32 mouse cellular contexts compared by ENCODE assay signal in genomic region chr5:24492546-24493285, GRCm38 (mm10). TPM values are rescaled to one million over a fixed set of nuclear protein-coding genes. Genes with fewer than 3 reads are reported as not detected.
A peak's percentile ranks its signal among the peaks of the same experiment; 100 is the strongest.
DNase-seq lines count a peak whose midpoint lies in the region; ATAC-seq and TF ChIP-seq lines count a peak whose summit lies in the region.
"Had no signal": no experiment of that assay in that cellular context is flagged by ENCODE, and none has a peak within 500 bp of the region (broad histone marks: within the 10 kb centered on the region; RNA-seq: fewer than 3 reads in every experiment).

No protein-coding gene starts in this region.

- DNase-seq in cerebellum, adult 9-11 months = peak; percentile 21
- peak; percentile 40 for DNase-seq in lung, adult 2 months
- peak; percentile 49 for DNase-seq in lung, postnatal 10 days
- DNase-seq in lung, postnatal 36 days = peak; percentile 62
- DNase-seq in layer of hippocampus, adult 2 months (ENCODE audit: low spot score in 2 of 2) = no peak
- no peak for DNase-seq in left cerebral cortex, postnatal 4 days
- DNase-seq in right cerebral cortex, postnatal 25 days = no peak
- DNase-seq: adrenal gland, adult 8-10 months; adrenal gland, postnatal 25 days; cerebellum, adult 8-10 months; cerebellum, postnatal 25 days; embryo, embryonic 11 days; gastrocnemius, postnatal 10 days; gastrocnemius, postnatal 36 days; heart, adult 2 months; heart, postnatal 14 days; heart, postnatal 4 days had no signal

- H3K4me1 ChIP-seq in lung, adult 2 months (ENCODE audit: control insufficient read depth, insufficient read depth, low read length) = peaks cover 4% of the 10 kb centered on the region; the same call in 1 of the 2 replicates
- H3K4me1 ChIP-seq: heart, embryonic 13.5 days had no signal

- TF ChIP-seq POLR2A in lung, adult 2 months (IDR thresholded peaks at IDR 0.05; ENCODE audit: borderline replicate concordance, extremely low read depth, low read depth, low read length) = no peak

- WGBS in lung, adult 2 months = 59% methylated on average over 16 of the region's 16 CpGs

- intact Hi-C loops in left cerebral cortex, postnatal 4 days (cut with DNase I) = no loop called here

- no peak for TF ChIP-seq CTCF in lung, adult 2 months (IDR thresholded peaks at IDR 0.05; ENCODE audit: insufficient read depth, low read length)
- no peak for TF ChIP-seq CTCF in layer of hippocampus, adult 2 months (conservative IDR thresholded peaks at IDR 0.05)

- no peak overlapping the region for H3K4me3 ChIP-seq in lung, adult 2 months (replicated peaks; ENCODE audit: extremely low read depth, low read depth, low read length)
- H3K4me3 ChIP-seq in layer of hippocampus, adult 2 months = no peak overlapping the region
- H3K4me3 ChIP-seq: embryonic facial prominence, embryonic 10.5 days; embryonic facial prominence, embryonic 13.5 days; erythroblast, embryonic 14.5 days; forebrain, embryonic 13.5 days; heart, adult 2 months; heart, embryonic 10.5 days; heart, embryonic 13.5 days; hindbrain, embryonic 12.5 days; hindbrain, embryonic 15.5 days had no signal

- no peak overlapping the region for H3K27ac ChIP-seq in layer of hippocampus, adult 2 months
- H3K27ac ChIP-seq: embryonic facial prominence, embryonic 10.5 days; embryonic facial prominence, embryonic 13.5 days; forebrain, embryonic 13.5 days; heart, adult 2 months; heart, embryonic 10.5 days; heart, embryonic 13.5 days; hindbrain, embryonic 12.5 days; hindbrain, embryonic 15.5 days had no signal

- no peak for ATAC-seq in cerebellum, adult (ENCODE audit: insufficient number of reproducible peaks, low FRiP score, low TSS enrichment)
- ATAC-seq: CD4-positive, CD25-positive, alpha-beta regulatory T cell, adult 4 months; forebrain, embryonic 13.5 days; forebrain, embryonic 16.5 days had no signal

RNA-seq across cellular contexts. Expression of gene Gbx1, which starts 34.3 kb away (rescaled TPM):
- 0.02 TPM in 1 of 2 replicates, not detected in the other for polyA plus RNA-seq in lung, adult 2 months (2012; rRNA removed)
- total RNA-seq in layer of hippocampus, adult 2 months (2021) = under 1 TPM in 1 of 2 experiments, not detected in 1; 0.10 TPM
- total RNA-seq in left cerebral cortex, postnatal 4 days (2021) = 1 to 10 TPM in 1 of 2 experiments, not detected in 1; 1.2 TPM
- total RNA-seq: adrenal gland, adult 8-10 months; adrenal gland, postnatal 25 days; gastrocnemius, adult 18-20 months; gastrocnemius, postnatal 10 days; gastrocnemius, postnatal 36 days; granulocyte monocyte progenitor cell, adult 5-6 weeks; heart, adult 2 months; heart, postnatal 14 days; heart, postnatal 4 days had no signal
- polyA plus RNA-seq: CD4-positive, CD25-positive, alpha-beta regulatory T cell, adult 4 months; erythroblast, embryonic 14.5 days; heart, embryonic 10.5 days; heart, embryonic 16.5 days had no signal

RNA-seq across cellular contexts. Expression of gene Agap3, which starts 40.7 kb away (rescaled TPM):
- 127 TPM in 2 replicates for polyA plus RNA-seq in lung, adult 2 months (2012; rRNA removed)
- 100 to 1,000 TPM; 651 to 655 TPM for total RNA-seq in layer of hippocampus, adult 2 months (2021)
- 100 to 1,000 TPM; 472 to 479 TPM for total RNA-seq in left cerebral cortex, postnatal 4 days (2021)

RNA-seq across cellular contexts. Expression of gene Tmub1, which starts 45.1 kb away (rescaled TPM):
- 49.5 and 56.4 TPM in 2 replicates for polyA plus RNA-seq in lung, adult 2 months (2012; rRNA removed)
- total RNA-seq in layer of hippocampus, adult 2 months (2021) = 10 to 100 TPM; 22.2 to 22.5 TPM
- 10 to 100 TPM; 30.1 to 31.1 TPM for total RNA-seq in left cerebral cortex, postnatal 4 days (2021)

RNA-seq across cellular contexts. Expression of gene Fastk, which starts 47.6 kb away (rescaled TPM):
- polyA plus RNA-seq in lung, adult 2 months (2012; rRNA removed) = 187 and 234 TPM in 2 replicates
- total RNA-seq in layer of hippocampus, adult 2 months (2021) = 100 to 1,000 TPM; 127 to 130 TPM
- 10 to 100 TPM; 82.6 to 83.4 TPM for total RNA-seq in left cerebral cortex, postnatal 4 days (2021)

RNA-seq across cellular contexts. Expression of gene Asb10, which starts 48.1 kb away (rescaled TPM):
- 2.2 and 4.9 TPM in 2 replicates for polyA plus RNA-seq in lung, adult 2 months (2012; rRNA removed)
- total RNA-seq in layer of hippocampus, adult 2 months (2021) = under 1 TPM in 1 of 2 experiments, not detected in 1; 0.31 TPM
- total RNA-seq in left cerebral cortex, postnatal 4 days (2021) = under 1 TPM in 1 of 2 experiments, not detected in 1; 0.60 TPM
- total RNA-seq: granulocyte monocyte progenitor cell, adult 5-6 weeks had no signal
- polyA plus RNA-seq: C2C12; CD4-positive, CD25-positive, alpha-beta regulatory T cell, adult 4 months; erythroblast, embryonic 14.5 days had no signal

Comparison
In these comparisons a context has a peak if more than half of its experiments do, and no peak if none do; other contexts are left out.
1. DNase-seq: peak in cerebellum, adult 9-11 months (single experiment), lung, adult 2 months (single experiment), lung, postnatal 10 days (single experiment) and lung, postnatal 36 days (single experiment); none in layer of hippocampus, adult 2 months (0 of 2), left cerebral cortex, postnatal 4 days (single experiment) and right cerebral cortex, postnatal 25 days (single experiment).